Mouse (Mus musculus): ENCODE measurements around the gene Igsf3.

Gene Igsf3

GRCm38 (mm10) chr3:101502086-101502760, 125.3 kb downstream of the Igsf3 start:
- no peak for DNase-seq (ENCODE audit: low read depth)

DNA sequence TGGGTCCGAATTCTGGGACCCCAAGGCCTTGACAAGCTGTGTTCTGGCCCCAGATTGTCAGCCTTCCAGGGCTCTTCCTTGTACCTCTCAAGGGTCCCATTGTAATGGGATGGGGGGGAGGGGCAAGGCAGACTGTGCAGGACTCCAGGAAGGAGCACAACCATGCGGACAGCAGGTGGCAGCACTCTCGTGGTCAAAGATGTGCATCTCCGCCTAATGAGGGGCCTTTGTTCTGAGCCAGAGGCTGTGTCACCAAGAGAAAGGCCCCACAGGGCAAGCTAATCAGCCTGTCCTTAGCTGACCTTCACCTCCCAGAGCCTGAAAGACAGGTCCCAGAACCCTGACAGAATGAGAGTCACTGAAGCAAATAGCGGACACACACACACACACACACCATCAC, 129.3 kb downstream of the Igsf3 start:
- DNase-seq (ENCODE audit: low read depth), result peak; percentile 87

DNA sequence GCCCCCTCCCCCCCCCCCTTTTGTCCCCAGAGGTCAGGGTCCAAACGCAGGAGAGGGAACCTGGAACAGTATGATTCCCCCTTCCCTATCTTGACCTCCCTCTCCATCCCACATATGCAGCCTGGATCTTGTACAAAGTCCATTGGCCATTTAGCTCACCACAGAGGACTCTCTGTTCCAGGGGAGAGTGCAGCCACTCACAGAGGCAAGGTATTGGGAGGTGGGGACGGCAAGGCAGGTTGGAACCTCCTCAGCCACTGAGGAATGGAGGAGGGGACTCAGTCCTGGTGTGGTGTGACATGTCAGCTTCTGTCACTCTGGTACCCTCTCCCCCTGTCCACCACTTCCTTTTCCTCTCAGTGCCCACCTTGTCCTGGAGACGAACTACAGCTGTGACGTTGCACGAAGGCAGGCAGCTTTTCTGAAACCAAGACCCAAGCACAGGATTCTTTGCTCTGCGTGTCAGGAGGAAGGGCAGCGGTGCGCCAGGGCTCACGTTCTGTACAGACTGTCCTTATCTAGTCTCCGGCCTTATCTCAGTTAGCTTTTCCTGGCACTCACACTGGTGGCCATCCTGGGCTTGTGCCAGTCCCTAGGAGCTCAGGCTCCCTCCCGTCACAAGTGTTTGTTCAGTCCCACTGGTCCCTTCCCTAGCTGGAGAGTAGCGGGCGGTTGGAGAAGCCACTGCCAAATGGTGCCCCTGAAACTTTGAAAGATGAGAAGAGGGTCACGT, 130.3 kb downstream of the Igsf3 start:
- no peak for DNase-seq (ENCODE audit: low read depth)

DNA sequence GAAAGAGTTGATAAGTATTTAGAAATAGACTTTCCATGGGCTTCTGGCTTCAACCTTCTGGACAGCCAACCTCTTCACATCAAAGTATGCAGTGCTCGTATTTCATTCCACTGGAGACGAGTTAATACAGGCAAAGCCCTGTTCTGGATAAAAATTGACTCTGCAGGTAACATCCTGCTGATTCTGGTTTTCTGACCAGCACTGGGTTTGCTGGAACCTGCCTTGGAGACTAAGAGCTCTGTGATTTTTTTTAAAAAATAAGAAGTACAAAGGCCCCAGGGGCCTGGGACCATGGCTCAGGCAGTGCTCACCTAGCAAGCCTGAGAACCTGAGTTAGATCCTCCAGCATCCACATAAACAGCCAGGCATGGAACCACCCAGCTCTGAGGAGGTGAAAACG, 130.9 kb downstream of the Igsf3 start:
- DNase-seq (ENCODE audit: low read depth), result no peak

- DNase-seq (ENCODE audit: low read depth), result no peak
Observed at GRCm38 (mm10) chr3:101509707-101510544, 133.0 kb downstream of the Igsf3 start.

DNA sequence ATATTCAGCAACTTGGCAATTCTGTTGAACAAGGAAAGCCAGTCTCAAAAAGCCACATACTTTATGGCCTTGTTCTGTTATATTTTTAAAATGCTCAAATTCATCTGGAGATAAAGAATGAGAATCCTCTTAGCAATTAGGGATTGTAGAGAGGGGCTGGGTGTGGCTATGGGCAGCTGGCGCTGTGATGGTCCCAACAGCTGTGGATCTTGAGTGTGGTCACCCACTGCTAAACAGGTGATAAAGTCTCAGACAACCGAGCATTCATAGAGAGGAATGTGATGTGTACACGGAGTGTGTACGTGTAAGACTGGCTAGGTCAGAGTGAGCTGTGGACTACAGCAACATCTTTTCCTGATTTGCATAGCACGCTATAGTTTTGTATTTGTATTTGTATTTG, 133.7 kb downstream of the Igsf3 start:
- no peak for DNase-seq (ENCODE audit: low read depth)
